Mouse (Mus musculus): Measurements from ENCODE around the gene Zfp658. TPM values are rescaled to one million over a fixed set of nuclear protein-coding genes. Genes with fewer than 3 reads are reported as not detected.

Gene Zfp658
- 0.43 and 1.1 TPM in 2 replicates for polyA plus RNA-seq (2012; rRNA removed)

DNA sequence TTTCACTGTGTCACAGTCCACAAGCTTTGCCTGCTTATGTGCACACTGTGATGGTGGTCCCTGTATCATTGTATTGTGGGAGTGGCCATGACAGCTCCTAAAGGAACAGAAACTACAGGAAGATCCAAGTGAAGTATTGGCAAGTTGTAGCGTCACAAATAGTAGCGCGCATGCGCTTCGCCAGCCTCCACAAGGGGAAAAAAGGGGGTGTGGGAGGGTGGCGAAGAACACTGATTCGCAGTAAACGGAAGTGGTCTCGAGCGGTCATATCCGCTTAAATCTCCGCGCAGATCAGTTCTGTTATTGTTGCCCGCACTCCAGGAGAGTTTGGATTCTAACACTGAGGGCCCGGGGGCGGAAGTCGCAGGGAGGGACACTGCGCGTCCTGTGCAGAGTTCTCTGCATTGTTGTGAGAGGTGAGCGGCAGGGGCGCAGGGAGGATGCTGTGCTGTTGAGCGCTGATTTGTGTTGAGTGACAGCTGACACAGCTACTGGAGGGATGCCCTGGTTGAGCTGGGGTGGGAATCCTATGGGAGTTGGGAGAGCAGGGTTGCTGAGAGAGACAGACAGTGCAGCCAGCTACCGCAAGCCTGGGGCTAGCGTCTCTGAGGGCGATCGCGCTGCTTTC lies at the start of gene Zfp658:
TSS of gene Zfp658 (plus strand) at position 251 of the 628 bp plus-strand sequence.

DNA sequence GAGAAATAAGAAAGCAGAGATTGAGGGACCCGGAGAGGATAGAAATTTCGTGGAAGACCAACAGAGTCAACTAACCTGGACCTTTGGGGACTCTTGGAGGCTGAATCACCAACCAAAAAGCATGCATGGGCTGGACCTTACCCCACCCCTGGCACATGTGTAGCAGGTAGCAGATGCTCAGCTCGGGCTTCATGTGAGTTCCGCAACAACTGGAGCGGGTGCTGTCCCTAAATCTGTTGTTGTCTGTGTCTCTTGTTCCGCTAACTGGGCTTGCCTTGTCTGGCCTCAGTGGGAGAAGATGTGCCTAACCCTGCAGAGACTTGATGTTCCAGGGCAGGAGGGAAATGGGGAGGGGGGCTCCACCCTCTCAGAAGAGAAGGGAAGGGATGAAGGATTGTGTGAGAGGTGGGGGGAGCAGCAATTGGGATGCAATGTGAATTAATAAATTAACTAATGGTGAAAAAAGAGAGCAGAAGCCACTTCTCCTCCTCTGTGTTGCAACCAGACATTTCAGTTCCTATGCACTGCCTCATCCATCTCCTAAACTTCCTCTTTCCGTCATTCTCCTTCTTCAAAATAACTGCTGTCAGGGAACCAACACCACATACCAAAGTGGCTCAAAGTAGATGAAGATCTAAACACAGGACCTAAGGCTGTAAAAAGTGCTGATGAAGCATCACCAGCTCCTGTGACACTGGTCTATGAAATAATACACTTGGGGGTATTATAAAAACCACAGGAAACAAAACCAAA lies 17.7 kb upstream of the Zfp658 start, which contains the start of gene Cd33:
TSS of gene Cd33 (minus strand) at position 204 of the 753 bp plus-strand sequence.

DNA sequence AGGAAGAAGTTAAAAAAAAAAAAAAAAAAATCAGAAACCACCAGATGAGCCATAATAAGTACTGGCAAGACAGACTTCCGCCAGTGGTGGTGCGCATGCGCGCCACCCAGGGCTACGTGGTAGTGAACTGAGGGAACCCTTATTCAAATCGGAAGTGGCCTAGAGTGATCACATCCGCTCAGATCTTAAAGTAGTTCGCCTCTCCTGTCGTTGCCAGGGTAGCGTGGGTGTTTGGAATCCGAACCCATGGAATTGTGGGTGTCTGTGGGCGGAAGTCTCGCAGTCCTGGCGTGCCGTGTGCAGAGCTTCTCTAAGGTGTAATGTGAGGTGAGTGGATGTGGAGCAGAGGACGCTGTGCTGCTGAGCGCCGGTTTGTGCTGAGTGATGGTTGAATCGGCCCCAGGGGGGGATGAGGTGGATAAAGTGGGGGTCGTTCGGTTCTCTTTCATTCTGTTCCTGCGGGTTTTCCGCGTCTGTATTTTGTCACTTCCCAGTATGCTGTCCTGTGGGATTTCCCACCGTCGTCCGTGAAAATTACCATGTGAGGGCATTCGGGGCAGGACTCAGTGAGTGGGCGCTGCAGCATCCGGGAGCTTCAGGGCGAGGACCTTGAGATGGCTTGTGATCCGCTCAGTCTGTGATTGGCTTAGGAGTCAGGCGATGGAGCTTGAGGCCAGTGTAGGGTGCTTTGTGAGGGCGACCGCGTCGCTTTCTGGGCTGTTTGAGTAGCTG lies 17.6 kb downstream of the Zfp658 start, which contains the start of gene Zfp719:
TSS of gene Zfp719 (plus strand) at position 171 of the 732 bp plus-strand sequence.

DNA sequence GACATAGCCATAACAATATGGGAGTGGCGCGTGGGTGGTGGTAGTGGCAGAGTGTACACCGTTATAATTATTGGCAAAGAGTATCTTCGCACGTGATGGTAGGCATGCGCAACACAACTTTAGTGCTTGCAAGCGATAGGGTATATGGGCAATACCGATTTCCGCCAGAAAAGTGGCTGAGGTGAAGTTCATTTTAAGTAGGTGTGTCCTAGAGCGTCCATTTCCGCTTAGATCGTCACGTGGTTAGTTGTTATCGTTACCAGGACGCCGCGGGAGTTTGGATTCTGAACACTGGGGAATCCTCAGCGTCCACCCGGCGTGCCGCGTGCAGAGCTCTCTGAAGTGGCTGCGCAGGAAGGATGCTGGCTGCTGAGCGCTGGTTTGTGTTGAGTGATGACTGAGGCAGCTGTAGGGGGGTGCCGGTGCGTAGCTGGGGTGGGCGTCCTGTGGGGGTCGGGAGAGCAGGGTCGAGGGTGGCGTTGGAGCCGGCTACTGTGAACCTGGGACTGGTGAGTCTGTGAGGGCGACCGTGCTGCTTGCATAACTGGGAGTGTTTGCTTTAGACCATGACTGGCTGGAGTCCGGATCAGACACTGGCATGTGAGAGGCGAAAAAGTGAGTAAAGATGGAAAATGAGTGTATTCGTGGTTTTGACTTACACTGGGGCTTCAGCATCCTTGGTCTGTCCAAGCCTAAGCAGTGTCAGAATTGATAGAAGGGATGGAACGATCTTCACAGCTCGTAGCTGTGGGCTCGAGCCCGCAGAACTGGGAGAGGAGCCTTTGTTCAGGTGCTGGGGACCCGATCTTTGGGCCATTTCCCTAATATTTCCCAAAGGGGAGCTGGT lies 45.1 kb downstream of the Zfp658 start, which contains the start of gene Zfp819:
TSS of gene Zfp819 (plus strand) at position 274 of the 847 bp plus-strand sequence.

Other genes with a start within 250 kb of the Zfp658 start
- gene Zfp715, start 249.0 kb upstream of the Zfp658 start, polyA plus RNA-seq (2012; rRNA removed): 1.5 and 3.4 TPM in 2 replicates
- 2.6 and 3.5 TPM in 2 replicates for gene Siglecf, start 210.9 kb upstream of the Zfp658 start, polyA plus RNA-seq (2012; rRNA removed)
- gene Siglecg, start 154.1 kb upstream of the Zfp658 start, polyA plus RNA-seq (2012; rRNA removed): 5.6 and 7.6 TPM in 2 replicates
- not detected in 2 replicates for gene Lim2, start 134.6 kb upstream of the Zfp658 start, polyA plus RNA-seq (2012; rRNA removed)
- gene Nkg7, start 125.2 kb upstream of the Zfp658 start, polyA plus RNA-seq (2012; rRNA removed): 1.9 and 4.9 TPM in 2 replicates
- gene Cldnd2, start 121.5 kb upstream of the Zfp658 start, polyA plus RNA-seq (2012; rRNA removed): not detected in 2 replicates
- gene Etfb, start 118.2 kb upstream of the Zfp658 start, polyA plus RNA-seq (2012; rRNA removed): 101 and 105 TPM in 2 replicates
- gene Gm45233, start 118.1 kb upstream of the Zfp658 start, polyA plus RNA-seq (2012; rRNA removed): 0.65 and 0.75 TPM in 2 replicates
- 6.9 and 7.2 TPM in 2 replicates for gene Vsig10l, start 99.1 kb upstream of the Zfp658 start, polyA plus RNA-seq (2012; rRNA removed)
- 3.8 and 4.3 TPM in 2 replicates for gene Iglon5, start 72.2 kb upstream of the Zfp658 start, polyA plus RNA-seq (2012; rRNA removed)
- not detected in 2 replicates for gene 4931406B18Rik, start 56.3 kb upstream of the Zfp658 start, polyA plus RNA-seq (2012; rRNA removed)
- gene Cd33, start 17.8 kb upstream of the Zfp658 start, polyA plus RNA-seq (2012; rRNA removed): 5.0 and 5.9 TPM in 2 replicates
- gene Zfp719, start 17.4 kb downstream of the Zfp658 start, polyA plus RNA-seq (2012; rRNA removed): 0.48 and 0.83 TPM in 2 replicates
- gene Zfp819, start 44.9 kb downstream of the Zfp658 start, polyA plus RNA-seq (2012; rRNA removed): not detected in 2 replicates
- gene Ceacam18, start 72.5 kb downstream of the Zfp658 start, polyA plus RNA-seq (2012; rRNA removed): 4.5 and 5.2 TPM in 2 replicates
- 2.0 TPM in 2 replicates for gene Siglece, start 97.9 kb downstream of the Zfp658 start, polyA plus RNA-seq (2012; rRNA removed)
- gene Ctu1, start 109.8 kb downstream of the Zfp658 start, polyA plus RNA-seq (2012; rRNA removed): 17.9 and 19.5 TPM in 2 replicates
- 0.12 and 0.40 TPM in 2 replicates for gene Klk14, start 128.2 kb downstream of the Zfp658 start, polyA plus RNA-seq (2012; rRNA removed)
- gene Klk13, start 150.3 kb downstream of the Zfp658 start, polyA plus RNA-seq (2012; rRNA removed): 0.32 and 0.38 TPM in 2 replicates
- gene Klk12, start 206.6 kb downstream of the Zfp658 start, polyA plus RNA-seq (2012; rRNA removed): not detected in 2 replicates
- gene Klk11, start 212.3 kb downstream of the Zfp658 start, polyA plus RNA-seq (2012; rRNA removed): 0.13 TPM in 1 of 2 replicates, not detected in the other
- 0.71 and 1.4 TPM in 2 replicates for gene Klk10, start 218.8 kb downstream of the Zfp658 start, polyA plus RNA-seq (2012; rRNA removed)
- not detected in 2 replicates for gene Klk9, start 229.6 kb downstream of the Zfp658 start, polyA plus RNA-seq (2012; rRNA removed)
- 2.8 and 3.5 TPM in 2 replicates for gene Klk8, start 235.3 kb downstream of the Zfp658 start, polyA plus RNA-seq (2012; rRNA removed)
- gene Klk7, start 249.0 kb downstream of the Zfp658 start, polyA plus RNA-seq (2012; rRNA removed): not detected in 2 replicates